Mouse (Mus musculus) CH12.LX (cell line): ENCODE data around the gene Focad. TPM values are rescaled to one million over a fixed set of nuclear protein-coding genes. Genes with fewer than 3 reads are reported as not detected.

Source experiments
- DNase-seq: peaks from one replicate; pipeline ENCODE4 v3.0.0-alpha.2; 2013; ENCODE audit errors: extremely low read depth
- H3K27ac ChIP-seq: 2 replicates; pipeline ENCODE4 v1.5.1; 2012; ENCODE audit warnings: low read depth, mild to moderate bottlenecking, control low read depth, moderate library complexity; ENCODE audit not compliant: insufficient read depth
- H3K27me3 ChIP-seq: replicated peaks from 2 replicates; pipeline ENCODE3; 2012; ENCODE audit warnings: inconsistent platforms
- H3K36me3 ChIP-seq, 2 experiments: replicated peaks in 1 of 2; 2 replicates each; pipeline versions ENCODE3 to v1.6.1; 2012; ENCODE audit warnings: inconsistent platforms in 1 of 2, low read length in 1 of 2, mild to moderate bottlenecking in 1 of 2, mixed read lengths in 1 of 2, moderate library complexity in 1 of 2; ENCODE audit not compliant: control insufficient read depth in 1 of 2, insufficient read depth in 1 of 2
- H3K4me1 ChIP-seq, 2 experiments: 2 replicates each; pipeline ENCODE4 v1.6.1; 2012; ENCODE audit warnings: inconsistent platforms in 1 of 2, moderate library complexity in 1 of 2; ENCODE audit not compliant: insufficient read depth in 2 of 2, control insufficient read depth in 1 of 2
- H3K4me2 ChIP-seq: 2 replicates; pipeline ENCODE4 v1.6.1; 2012; ENCODE audit warnings: low read depth, mild to moderate bottlenecking, control low read depth; ENCODE audit not compliant: poor library complexity, insufficient read depth, severe bottlenecking
- H3K4me3 ChIP-seq, 3 experiments: fragments of 150-350 bp in 1 of 3; sonication (generic) in 1 of 3; replicated peaks in 1 of 3; 2 replicates each; pipeline versions ENCODE3 to v1.5.1; 2011 to 2012; ENCODE audit warnings: low read depth in 2 of 3, low read length in 2 of 3, mild to moderate bottlenecking in 2 of 3, moderate library complexity in 2 of 3, control low read depth in 1 of 3, improper control_type of control experiment in 1 of 3, inconsistent platforms in 1 of 3, mixed read lengths in 1 of 3; ENCODE audit not compliant: poor library complexity in 1 of 3
- H3K79me2 ChIP-seq: replicated peaks from 2 replicates; pipeline ENCODE4 v1.6.1; 2012; ENCODE audit warnings: mild to moderate bottlenecking, moderate library complexity; ENCODE audit not compliant: control insufficient read depth, poor library complexity, insufficient read depth, severe bottlenecking; ENCODE audit errors: extremely low read depth
- H3K9ac ChIP-seq: 2 replicates; pipeline ENCODE4 v1.6.1; 2012; ENCODE audit warnings: low read depth, mild to moderate bottlenecking, control low read depth, moderate library complexity; ENCODE audit not compliant: insufficient read depth
- H3K9me3 ChIP-seq: replicated peaks from 2 replicates; pipeline ENCODE3; 2012; ENCODE audit warnings: low read length, inconsistent platforms, mixed read lengths
- CHD2 ChIP-seq: IDR thresholded peaks from 2 replicates; pipeline ENCODE4 v1.6.1; 2011; ENCODE audit warnings: low read length, improper control_type of control experiment
- EP300 ChIP-seq: IDR thresholded peaks from 2 replicates; pipeline ENCODE4 v1.6.1; 2011; ENCODE audit warnings: low read length, improper control_type of control experiment
- ETS1 ChIP-seq: conservative IDR thresholded peaks from 2 replicates; pipeline ENCODE4 v1.6.1; 2012; ENCODE audit warnings: low read depth, mild to moderate bottlenecking, inconsistent platforms, low read length, improper control_type of control experiment, moderate library complexity
- IRF4 ChIP-seq: IDR thresholded peaks from 2 replicates; pipeline ENCODE4 v1.6.1; 2014; ENCODE audit warnings: low read depth, mild to moderate bottlenecking, inconsistent platforms, low read length, improper control_type of control experiment
- KAT2A ChIP-seq: IDR thresholded peaks from 2 replicates; pipeline ENCODE4 v1.6.1; 2012; ENCODE audit warnings: low read length, improper control_type of control experiment, inconsistent platforms; ENCODE audit not compliant: insufficient replicate concordance
- MAZ ChIP-seq: IDR thresholded peaks from 2 replicates; pipeline ENCODE4 v1.6.1; 2012; ENCODE audit warnings: low read depth, mild to moderate bottlenecking, inconsistent platforms, low read length, improper control_type of control experiment, moderate library complexity
- MXI1 ChIP-seq: IDR thresholded peaks from 2 replicates; pipeline ENCODE4 v1.6.1; 2011; ENCODE audit warnings: mild to moderate bottlenecking, low read depth, low read length, improper control_type of control experiment
- RCOR1 ChIP-seq: conservative IDR thresholded peaks from 2 replicates; pipeline ENCODE4 v1.6.1; 2012; ENCODE audit warnings: low read depth, mild to moderate bottlenecking, inconsistent platforms, low read length, improper control_type of control experiment
- SIN3A ChIP-seq: IDR thresholded peaks from 2 replicates; pipeline ENCODE4 v1.6.1; 2012; ENCODE audit warnings: low read length, improper control_type of control experiment, inconsistent platforms
- USF2 ChIP-seq: conservative IDR thresholded peaks from 2 replicates; pipeline ENCODE4 v1.6.1; 2011; ENCODE audit warnings: low read depth, low read length, improper control_type of control experiment
- dilution Hi-C: fragments of 300-500 bp; cut with MboI; formaldehyde crosslinking; loops from 2 replicates; pipeline ENCODE4 v1.14.3; 2020; ENCODE audit warnings: low sequenced_read_pairs; ENCODE audit not compliant: extremely low pct_unique_long_range_greater_than_20kb, extremely low pct_ligation_motif_present
- in situ Hi-C: fragments of 300-500 bp; cut with MboI; formaldehyde crosslinking; loops from 3 replicates; pipeline ENCODE4 v1.14.3; 2019; ENCODE audit warnings: low sequenced_read_pairs, low pct_ligation_motif_present, low pct_unique_long_range_greater_than_20kb, mixed read lengths
- polyA plus RNA-seq: library from polyadenylated mRNA; unstranded; fragments of >175 nt; gene quantifications from 2 replicates; pipeline ENCODE4 v1.2.1, GENCODE M21; 2012; ENCODE audit warnings: low read depth; ENCODE audit not compliant: insufficient read length
- total RNA-seq, 2 experiments: library from RNA; depleted of rRNA; stranded (reverse); fragments of 300-350 nt in 1 of 2; fragments of >200 nt in 1 of 2; gene quantifications; 2 replicates each; pipeline ENCODE4 v1.2.3; 2012 to 2014

Focad gene
- total and polyA plus RNA-seq, 3 experiments: 17.3 to 18.9 (median 18.2) TPM

DNA sequence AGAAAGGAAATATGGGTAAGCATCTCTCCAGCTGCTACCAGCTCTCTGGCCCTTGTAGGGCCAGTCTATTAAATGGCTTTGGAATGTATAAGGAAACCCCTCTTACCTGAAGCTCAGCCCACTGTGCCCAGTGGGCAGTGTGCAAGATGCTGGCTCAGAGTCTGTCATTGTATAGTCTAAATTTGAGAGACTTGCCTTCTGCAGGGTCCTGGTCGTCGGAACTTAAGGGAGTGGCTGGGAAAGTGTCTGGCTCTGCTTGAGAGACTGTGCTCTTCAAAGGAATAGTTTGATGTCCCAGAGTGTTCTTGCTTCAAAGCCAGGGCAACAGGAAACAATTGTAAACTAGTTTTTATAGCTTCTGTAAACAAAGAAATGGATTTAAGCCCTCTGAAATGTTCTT is 41.5 kb downstream of the Focad start:
- DNase-seq: no peak
- peaks cover 0 to 13% of the 10 kb centered on the region in 2 experiments for H3K36me3 ChIP-seq
- H3K79me2 ChIP-seq: no peaks in the 10 kb centered on the region
- H3K9ac ChIP-seq: no peak overlapping the region
- no peak overlapping the region for H3K4me3 ChIP-seq
- dilution Hi-C loops: no loop called here
- TF ChIP-seq KAT2A: no peak
- no peak for TF ChIP-seq USF2
- no peak for TF ChIP-seq EP300
- no peak for TF ChIP-seq RCOR1
- TF ChIP-seq CHD2: no peak
- TF ChIP-seq SIN3A: no peak
- no peaks in the 10 kb centered on the region for H3K27me3 ChIP-seq
- in situ Hi-C loops: no loop called here
- H3K4me1 ChIP-seq: peaks cover 0 to 15% of the 10 kb centered on the region in 2 experiments; a peak in 2 of 4 replicates
- H3K27ac ChIP-seq: no peak overlapping the region
- H3K9me3 ChIP-seq: no peaks in the 10 kb centered on the region
- H3K4me2 ChIP-seq: no peak overlapping the region

DNA sequence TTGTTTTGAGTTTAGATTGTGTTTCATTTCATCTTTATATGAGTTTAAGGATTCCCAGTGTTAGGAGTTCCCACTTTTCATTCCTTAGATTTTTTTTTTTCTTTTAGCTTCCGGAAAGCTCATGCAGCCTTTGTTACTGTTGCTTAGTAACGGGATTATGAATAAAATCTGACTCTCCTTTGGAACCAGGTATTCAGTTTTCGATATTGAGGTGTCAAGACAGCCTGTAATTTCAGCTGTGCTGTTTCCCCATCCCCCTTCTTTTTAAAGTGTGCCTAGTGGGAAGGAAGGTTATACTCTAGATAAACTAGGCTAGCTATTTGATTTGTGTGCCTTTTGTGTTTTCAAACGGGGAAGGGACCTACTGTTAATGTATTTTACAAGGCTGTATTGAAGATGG is 42.1 kb downstream of the Focad start:
- H3K4me2 ChIP-seq: no peak overlapping the region
- H3K9ac ChIP-seq: no peak overlapping the region
- H3K36me3 ChIP-seq: peaks cover 0 to 10% of the 10 kb centered on the region in 2 experiments
- DNase-seq: no peak
- no peak overlapping the region for H3K27ac ChIP-seq
- no peaks in the 10 kb centered on the region for H3K27me3 ChIP-seq
- H3K79me2 ChIP-seq: no peaks in the 10 kb centered on the region
- no peak overlapping the region for H3K4me3 ChIP-seq
- no peak for TF ChIP-seq MAZ
- no peak for TF ChIP-seq EP300
- no peak for TF ChIP-seq MXI1
- TF ChIP-seq, all 38 proteins: peak for 0
- H3K4me1 ChIP-seq: peaks cover 0 to 15% of the 10 kb centered on the region in 2 experiments; a peak in 2 of 4 replicates
- dilution Hi-C loops: no loop called here
- no peaks in the 10 kb centered on the region for H3K9me3 ChIP-seq
- in situ Hi-C loops: no loop called here

DNA sequence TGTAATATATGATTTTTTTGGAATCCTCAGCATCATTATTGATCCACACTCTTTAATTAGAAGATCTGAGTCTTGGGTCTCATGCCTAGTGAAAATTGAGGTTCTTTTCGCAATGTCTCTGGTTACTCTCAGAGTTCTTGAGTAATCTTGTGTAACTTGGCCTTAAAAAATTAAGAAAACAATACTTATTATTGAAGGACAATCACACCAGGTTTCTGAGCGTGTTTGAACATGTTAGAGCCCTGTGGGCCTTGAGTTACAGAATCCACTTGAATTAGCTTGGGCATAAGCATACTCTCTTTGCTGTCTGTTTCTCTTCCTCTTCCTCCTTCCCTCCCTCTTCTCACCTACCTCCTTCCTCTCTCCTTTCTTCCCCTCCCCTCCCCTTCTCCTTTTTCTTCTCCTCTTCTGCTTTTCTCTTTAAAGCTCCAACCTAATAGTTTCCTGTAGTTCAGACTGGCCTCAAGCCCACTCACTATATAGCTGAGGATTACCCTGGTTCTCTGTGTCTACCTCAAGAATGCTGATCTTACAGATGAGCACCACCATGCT is 44.0 kb downstream of the Focad start:
- in situ Hi-C loops (no loop called here), dilution Hi-C loops (no loop called here)
- Histone ChIP-seq H3K27me3 (no peaks in the 10 kb centered on the region), H3K36me3 (peaks cover 0 to 6% of the 10 kb centered on the region in 2 experiments), H3K4me2 (no peak overlapping the region), H3K27ac (no peak overlapping the region), H3K9ac (no peak overlapping the region), H3K79me2 (no peaks in the 10 kb centered on the region), H3K9me3 (no peaks in the 10 kb centered on the region), H3K4me3 (no peak overlapping the region), H3K4me1 (peaks cover 0 to 15% of the 10 kb centered on the region in 2 experiments; a peak in 2 of 4 replicates)
- TF ChIP-seq ETS1 (no peak), IRF4 (0 out of 2 replicates have a peak, but pooled peaks have one; percentile 21)
- peak; percentile 17 for DNase-seq
